Mouse (Mus musculus): Measurements from ENCODE around the gene Abcg5. TPM values are rescaled to one million over a fixed set of nuclear protein-coding genes. Genes with fewer than 3 reads are reported as not detected.
A peak's percentile ranks its signal among the peaks of the same experiment; 100 is the strongest.

The Abcg5 gene
- total and polyA plus RNA-seq, 3 experiments = not detected

DNA sequence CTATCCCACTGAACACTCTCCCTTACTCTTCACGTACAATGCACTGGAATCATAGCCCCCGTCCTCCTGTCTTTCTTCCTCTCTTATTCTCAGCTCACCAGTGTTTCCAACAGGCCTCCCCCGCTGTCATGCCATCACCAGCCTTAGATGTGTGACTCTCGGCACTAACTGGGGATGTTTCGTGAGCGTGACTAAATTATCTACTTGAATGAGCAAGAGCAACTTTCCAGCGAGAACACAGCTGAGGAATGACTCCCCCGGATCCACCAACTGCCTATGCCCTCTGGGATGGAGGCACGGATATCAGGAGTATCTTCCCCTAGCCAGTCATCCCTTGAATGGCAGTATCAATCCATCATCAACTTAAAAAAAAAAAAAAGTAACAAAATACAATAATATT, 41.2 kb upstream of the Abcg5 start:
- Histone ChIP-seq H3K9me3 (replicated peaks; ENCODE audit: low read length) (no peaks in the 10 kb centered on the region), H3K4me3 (replicated peaks in 1 of 3; ENCODE audit: low read depth in 2 of 3, low read length in 2 of 3, poor library complexity in 1 of 3) (no peak overlapping the region), H3K9ac (ENCODE audit: insufficient read depth, low read depth) (no peak overlapping the region), H3K79me2 (replicated peaks; ENCODE audit: control insufficient read depth, extremely low read depth, insufficient read depth, poor library complexity, severe bottlenecking) (no peaks in the 10 kb centered on the region), H3K4me1 (ENCODE audit: control insufficient read depth in 1 of 2, insufficient read depth in 2 of 2) (peaks cover 2 to 47% of the 10 kb centered on the region in 2 experiments; a peak in 3 of 4 replicates), H3K4me2 (ENCODE audit: insufficient read depth, low read depth, poor library complexity, severe bottlenecking) (no peak overlapping the region), H3K27me3 (replicated peaks) (no peaks in the 10 kb centered on the region), H3K27ac (ENCODE audit: insufficient read depth, low read depth) (peak overlapping the region; percentile 54), H3K36me3 (replicated peaks in 1 of 2; ENCODE audit: control insufficient read depth in 1 of 2, insufficient read depth in 1 of 2, low read length in 1 of 2) (peaks cover 33 to 87% of the 10 kb centered on the region in 2 experiments)
- no peak for DNase-seq (ENCODE audit: extremely low read depth)
- TF ChIP-seq TCF12 (IDR thresholded peaks at IDR 0.05; ENCODE audit: low read depth, low read length) = no peak
- TF ChIP-seq MYC (IDR thresholded peaks at IDR 0.05; ENCODE audit: low read depth, low read length) = no peak
- no peak for TF ChIP-seq UBTF (IDR thresholded peaks at IDR 0.05; ENCODE audit: low read depth, low read length)
- in situ Hi-C loops (cut with MboI; ENCODE audit: low pct_ligation_motif_present, low pct_unique_long_range_greater_than_20kb, low sequenced_read_pairs) (no loop called here), dilution Hi-C loops (cut with MboI; ENCODE audit: extremely low pct_ligation_motif_present, extremely low pct_unique_long_range_greater_than_20kb, low sequenced_read_pairs) (no loop called here)

- dilution Hi-C loops (cut with MboI; ENCODE audit: extremely low pct_ligation_motif_present, extremely low pct_unique_long_range_greater_than_20kb, low sequenced_read_pairs) = no loop called here
- H3K27me3 ChIP-seq (replicated peaks) = no peaks in the 10 kb centered on the region
- DNase-seq (ENCODE audit: extremely low read depth) = no peak
- H3K4me1 ChIP-seq (ENCODE audit: control insufficient read depth in 1 of 2, insufficient read depth in 2 of 2) = peaks cover 11 to 67% of the 10 kb centered on the region in 2 experiments
- no peak overlapping the region for H3K4me2 ChIP-seq (ENCODE audit: insufficient read depth, low read depth, poor library complexity, severe bottlenecking)
- in situ Hi-C loops (cut with MboI; ENCODE audit: low pct_ligation_motif_present, low pct_unique_long_range_greater_than_20kb, low sequenced_read_pairs) = no loop called here
- H3K9me3 ChIP-seq (replicated peaks; ENCODE audit: low read length) = no peaks in the 10 kb centered on the region
- peaks cover 21 to 73% of the 10 kb centered on the region in 2 experiments for H3K36me3 ChIP-seq (replicated peaks in 1 of 2; ENCODE audit: control insufficient read depth in 1 of 2, insufficient read depth in 1 of 2, low read length in 1 of 2)
- no peak for TF ChIP-seq GABPA (IDR thresholded peaks at IDR 0.05; ENCODE audit: insufficient replicate concordance, low read depth, low read length)
- no peak for TF ChIP-seq EP300 (IDR thresholded peaks at IDR 0.05; ENCODE audit: low read length)
- no peak for TF ChIP-seq NELFE (IDR thresholded peaks at IDR 0.05; ENCODE audit: low read depth, low read length)
- TF ChIP-seq CHD1 (IDR thresholded peaks at IDR 0.05; ENCODE audit: low read depth, low read length) = no peak
- TF ChIP-seq MEF2A (IDR thresholded peaks at IDR 0.05; ENCODE audit: borderline replicate concordance, low read depth, low read length) = no peak
- no peak for TF ChIP-seq USF2 (conservative IDR thresholded peaks at IDR 0.05; ENCODE audit: low read depth, low read length)
- no peak for TF ChIP-seq MAZ (IDR thresholded peaks at IDR 0.05; ENCODE audit: low read depth, low read length)
- peak; percentile 92 for TF ChIP-seq MAFK (IDR thresholded peaks at IDR 0.05; ENCODE audit: insufficient replicate concordance, low read length)
- no peak overlapping the region for H3K27ac ChIP-seq (ENCODE audit: insufficient read depth, low read depth)
- no peak overlapping the region for H3K4me3 ChIP-seq (replicated peaks in 1 of 3; ENCODE audit: low read depth in 2 of 3, low read length in 2 of 3, poor library complexity in 1 of 3)
- H3K9ac ChIP-seq (ENCODE audit: insufficient read depth, low read depth) = no peak overlapping the region
- H3K79me2 ChIP-seq (replicated peaks; ENCODE audit: control insufficient read depth, extremely low read depth, insufficient read depth, poor library complexity, severe bottlenecking) = no peaks in the 10 kb centered on the region
These were observed 36.3 kb upstream of the Abcg5 start for GRCm38 (mm10) chr17:84719105-84719504.

DNA sequence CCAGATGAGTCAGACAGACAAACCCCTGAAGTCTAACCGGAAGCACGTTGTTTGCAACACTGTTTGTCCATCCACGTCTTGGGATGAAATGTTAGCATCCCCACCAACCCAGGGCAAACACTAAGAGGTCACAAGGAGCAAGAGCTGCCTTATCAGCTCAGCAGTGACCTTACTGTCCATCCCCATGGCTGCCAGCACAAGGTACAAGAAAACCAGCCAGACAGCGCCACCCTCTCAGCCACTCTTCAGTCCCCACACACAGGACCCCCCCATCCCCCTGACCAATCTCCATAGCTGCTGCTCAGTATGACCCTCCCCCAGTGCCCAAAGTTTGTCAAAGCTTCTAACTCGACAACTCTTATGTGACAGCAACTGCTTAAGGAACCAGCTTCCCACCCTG, 34.6 kb upstream of the Abcg5 start:
- H3K27ac ChIP-seq (ENCODE audit: insufficient read depth, low read depth) = no peak overlapping the region
- DNase-seq (ENCODE audit: extremely low read depth) = no peak
- H3K9ac ChIP-seq (ENCODE audit: insufficient read depth, low read depth) = no peak overlapping the region
- TF ChIP-seq USF1 (IDR thresholded peaks at IDR 0.05; ENCODE audit: low read depth, low read length) = no peak
- no peak for TF ChIP-seq USF2 (conservative IDR thresholded peaks at IDR 0.05; ENCODE audit: low read depth, low read length)
- TF ChIP-seq CHD2 (IDR thresholded peaks at IDR 0.05; ENCODE audit: low read length) = no peak
- TF ChIP-seq EP300 (IDR thresholded peaks at IDR 0.05; ENCODE audit: low read length) = no peak
- TF ChIP-seq SMC3 (IDR thresholded peaks at IDR 0.05; ENCODE audit: low read depth, low read length) = no peak
- no peak for TF ChIP-seq TBP (conservative IDR thresholded peaks at IDR 0.05; ENCODE audit: low read depth, low read length)
- H3K27me3 ChIP-seq (replicated peaks) = no peaks in the 10 kb centered on the region
- in situ Hi-C loops (cut with MboI; ENCODE audit: low pct_ligation_motif_present, low pct_unique_long_range_greater_than_20kb, low sequenced_read_pairs) (no loop called here), dilution Hi-C loops (cut with MboI; ENCODE audit: extremely low pct_ligation_motif_present, extremely low pct_unique_long_range_greater_than_20kb, low sequenced_read_pairs) (no loop called here)
- peaks cover 21 to 72% of the 10 kb centered on the region in 2 experiments for H3K36me3 ChIP-seq (replicated peaks in 1 of 2; ENCODE audit: control insufficient read depth in 1 of 2, insufficient read depth in 1 of 2, low read length in 1 of 2)
- peaks cover 11 to 58% of the 10 kb centered on the region in 2 experiments for H3K4me1 ChIP-seq (ENCODE audit: control insufficient read depth in 1 of 2, insufficient read depth in 2 of 2)
- H3K4me2 ChIP-seq (ENCODE audit: insufficient read depth, low read depth, poor library complexity, severe bottlenecking) = no peak overlapping the region
- H3K4me3 ChIP-seq (replicated peaks in 1 of 3; ENCODE audit: low read depth in 2 of 3, low read length in 2 of 3, poor library complexity in 1 of 3) = no peak overlapping the region
- H3K79me2 ChIP-seq (replicated peaks; ENCODE audit: control insufficient read depth, extremely low read depth, insufficient read depth, poor library complexity, severe bottlenecking) = no peaks in the 10 kb centered on the region
- H3K9me3 ChIP-seq (replicated peaks; ENCODE audit: low read length) = no peaks in the 10 kb centered on the region
